Mouse (Mus musculus): ENCODE measurements around the gene 5430427O19Rik. TPM values are rescaled to one million over a fixed set of nuclear protein-coding genes. Genes with fewer than 3 reads are reported as not detected.

The 5430427O19Rik gene
- polyA plus RNA-seq, 1 experiment, result not detected

- no peak overlapping the region for H3K27ac ChIP-seq (ENCODE audit: insufficient read depth, low read length)
- H3K4me1 ChIP-seq (ENCODE audit: control insufficient read depth, insufficient read depth, low read length), result no peaks in the 10 kb centered on the region
- H3K4me3 ChIP-seq (ENCODE audit: insufficient read depth, low read length), result no peak overlapping the region
- TF ChIP-seq POLR2A (IDR thresholded peaks at IDR 0.05; ENCODE audit: low read depth, low read length) (no peak), CTCF (IDR thresholded peaks at IDR 0.05; ENCODE audit: borderline replicate concordance, insufficient read depth, low read length) (no peak)
These were observed 7.6 kb downstream of the 5430427O19Rik start for GRCm38 (mm10) chrX:85877747-85878146.

- no peak for TF ChIP-seq POLR2A (IDR thresholded peaks at IDR 0.05; ENCODE audit: low read depth, low read length)
- TF ChIP-seq CTCF (IDR thresholded peaks at IDR 0.05; ENCODE audit: borderline replicate concordance, insufficient read depth, low read length), result no peak
- no peaks in the 10 kb centered on the region for H3K4me1 ChIP-seq (ENCODE audit: control insufficient read depth, insufficient read depth, low read length)
- no peak overlapping the region for H3K4me3 ChIP-seq (ENCODE audit: insufficient read depth, low read length)
- no peak overlapping the region for H3K27ac ChIP-seq (ENCODE audit: insufficient read depth, low read length)
These were observed 8.1 kb downstream of the 5430427O19Rik start for GRCm38 (mm10) chrX:85878293-85878692.

- Histone ChIP-seq H3K4me1 (ENCODE audit: control insufficient read depth, insufficient read depth, low read length) (no peaks in the 10 kb centered on the region), H3K27ac (ENCODE audit: insufficient read depth, low read length) (no peak overlapping the region), H3K4me3 (ENCODE audit: insufficient read depth, low read length) (no peak overlapping the region)
- no peak for TF ChIP-seq POLR2A (IDR thresholded peaks at IDR 0.05; ENCODE audit: low read depth, low read length)
- TF ChIP-seq CTCF (IDR thresholded peaks at IDR 0.05; ENCODE audit: borderline replicate concordance, insufficient read depth, low read length), result no peak
These were observed 9.2 kb downstream of the 5430427O19Rik start for GRCm38 (mm10) chrX:85879198-85879977.

- H3K27ac ChIP-seq (ENCODE audit: insufficient read depth, low read length), result no peak overlapping the region
- no peaks in the 10 kb centered on the region; the same call in 1 of the 2 replicates for H3K4me1 ChIP-seq (ENCODE audit: control insufficient read depth, insufficient read depth, low read length)
- no peak overlapping the region for H3K4me3 ChIP-seq (ENCODE audit: insufficient read depth, low read length)
- no peak for TF ChIP-seq POLR2A (IDR thresholded peaks at IDR 0.05; ENCODE audit: low read depth, low read length)
- TF ChIP-seq CTCF (IDR thresholded peaks at IDR 0.05; ENCODE audit: borderline replicate concordance, insufficient read depth, low read length), result no peak
These were observed 16.5 kb downstream of the 5430427O19Rik start for GRCm38 (mm10) chrX:85886651-85887050.

GRCm38 (mm10) chrX:85901195-85901594, 31.0 kb downstream of the 5430427O19Rik start:
- Histone ChIP-seq H3K4me1 (ENCODE audit: control insufficient read depth, insufficient read depth, low read length) (no peaks in the 10 kb centered on the region), H3K27ac (ENCODE audit: insufficient read depth, low read length) (no peak overlapping the region), H3K4me3 (ENCODE audit: insufficient read depth, low read length) (no peak overlapping the region)
- TF ChIP-seq POLR2A (IDR thresholded peaks at IDR 0.05; ENCODE audit: low read depth, low read length) (no peak), CTCF (IDR thresholded peaks at IDR 0.05; ENCODE audit: borderline replicate concordance, insufficient read depth, low read length) (no peak)

GRCm38 (mm10) chrX:85919034-85919433, 48.9 kb downstream of the 5430427O19Rik start:
- no peaks in the 10 kb centered on the region for H3K4me1 ChIP-seq (ENCODE audit: control insufficient read depth, insufficient read depth, low read length)

GRCm38 (mm10) chrX:85932991-85933390, 62.8 kb downstream of the 5430427O19Rik start:
- TF ChIP-seq CTCF (IDR thresholded peaks at IDR 0.05; ENCODE audit: borderline replicate concordance, insufficient read depth, low read length), result no peak
- no peak for TF ChIP-seq POLR2A (IDR thresholded peaks at IDR 0.05; ENCODE audit: low read depth, low read length)
- Histone ChIP-seq H3K4me3 (ENCODE audit: insufficient read depth, low read length) (no peak overlapping the region), H3K27ac (ENCODE audit: insufficient read depth, low read length) (no peak overlapping the region), H3K4me1 (ENCODE audit: control insufficient read depth, insufficient read depth, low read length) (no peaks in the 10 kb centered on the region)

More at GRCm38 (mm10) chrX:85919034-85919433, 48.9 kb downstream of the 5430427O19Rik start:
- H3K4me3 ChIP-seq (ENCODE audit: insufficient read depth, low read length), result no peak overlapping the region
- H3K27ac ChIP-seq (ENCODE audit: insufficient read depth, low read length), result no peak overlapping the region
- TF ChIP-seq POLR2A (IDR thresholded peaks at IDR 0.05; ENCODE audit: low read depth, low read length), result no peak
- no peak for TF ChIP-seq CTCF (IDR thresholded peaks at IDR 0.05; ENCODE audit: borderline replicate concordance, insufficient read depth, low read length)

Other genes with a start within 250 kb of the 5430427O19Rik start
- gene Gk, start 93.5 kb upstream of the 5430427O19Rik start, polyA plus RNA-seq (2011; ENCODE audit: insufficient read length, low read depth, missing spikeins), result 13.7 and 13.9 TPM in 2 replicates
- not detected in 2 replicates for gene Samt3, start 173.8 kb downstream of the 5430427O19Rik start, polyA plus RNA-seq (2011; ENCODE audit: insufficient read length, low read depth, missing spikeins)